Mouse (Mus musculus): ENCODE measurements around the gene A630023A22Rik.

Gene A630023A22Rik

GRCm38 (mm10) chr14:34016381-34016780, 86.2 kb downstream of the A630023A22Rik start, which contains the start of gene Gm5460:
TSS of gene Gm5460 (plus strand) at chr14:34016758.
- in situ Hi-C loops (cut with MboI; ENCODE audit: low pct_unique_long_range_greater_than_20kb in 1 of 2, low sequenced_read_pairs in 2 of 2, unreplicated experiment in 1 of 2): no loop called here

- in situ Hi-C loops (cut with MboI; ENCODE audit: low pct_unique_long_range_greater_than_20kb in 1 of 2, low sequenced_read_pairs in 2 of 2, unreplicated experiment in 1 of 2): no loop called here
Measured at GRCm38 (mm10) chr14:34015063-34015462, 87.5 kb downstream of the A630023A22Rik start, which contains the start of gene Gm30083. TSS of gene Gm30083 (minus strand) at chr14:34015182.

GRCm38 (mm10) chr14:34002358-34002757, 100.2 kb downstream of the A630023A22Rik start:
- in situ Hi-C loops (cut with MboI; ENCODE audit: low pct_unique_long_range_greater_than_20kb in 1 of 2, low sequenced_read_pairs in 2 of 2, unreplicated experiment in 1 of 2): no loop called here

GRCm38 (mm10) chr14:34001445-34001844, 101.1 kb downstream of the A630023A22Rik start:
- in situ Hi-C loops (cut with MboI; ENCODE audit: low pct_unique_long_range_greater_than_20kb in 1 of 2, low sequenced_read_pairs in 2 of 2, unreplicated experiment in 1 of 2): no loop called here

Measured in mouse embryonic stem cell (cell line).